Mouse (Mus musculus): Measurements from ENCODE around the gene Rln3. TPM values are rescaled to one million over a fixed set of nuclear protein-coding genes. Genes with fewer than 3 reads are reported as not detected.
A peak's percentile ranks its signal among the peaks of the same experiment; 100 is the strongest.

The Rln3 gene
- polyA plus RNA-seq, 1 experiment from 2014 or later, result not detected

- ATAC-seq (replicated peaks; ENCODE audit: low FRiP score, low read depth) (no peak), DNase-seq (ENCODE audit: low spot score) (no peak)
- Histone ChIP-seq H3K27me3 (ENCODE audit: insufficient read depth, low read length) (no peaks in the 10 kb centered on the region), H3K36me3 (ENCODE audit: insufficient read depth, low read length) (0 out of 2 replicates have a peak, but pooled peaks cover 3% of the 10 kb centered on the region), H3K4me1 (replicated peaks; ENCODE audit: insufficient read depth, low read length) (0 out of 2 replicates have a peak, but pooled peaks cover 4% of the 10 kb centered on the region), H3K4me2 (ENCODE audit: low read length) (no peak overlapping the region), H3K4me3 (replicated peaks; ENCODE audit: low read depth, low read length) (no peak overlapping the region), H3K27ac (no peak overlapping the region), H3K9ac (ENCODE audit: low read depth, low read length) (no peak overlapping the region), H3K9me3 (replicated peaks; ENCODE audit: low read length) (no peaks in the 10 kb centered on the region)
- 89% methylated on average over 5 of the region's 5 CpGs for WGBS
- no peak for TF ChIP-seq CTCF (IDR thresholded peaks at IDR 0.05; ENCODE audit: low read depth)
Observed at GRCm38 (mm10) chr8:84029272-84029671, 15.5 kb downstream of the Rln3 start.

DNA sequence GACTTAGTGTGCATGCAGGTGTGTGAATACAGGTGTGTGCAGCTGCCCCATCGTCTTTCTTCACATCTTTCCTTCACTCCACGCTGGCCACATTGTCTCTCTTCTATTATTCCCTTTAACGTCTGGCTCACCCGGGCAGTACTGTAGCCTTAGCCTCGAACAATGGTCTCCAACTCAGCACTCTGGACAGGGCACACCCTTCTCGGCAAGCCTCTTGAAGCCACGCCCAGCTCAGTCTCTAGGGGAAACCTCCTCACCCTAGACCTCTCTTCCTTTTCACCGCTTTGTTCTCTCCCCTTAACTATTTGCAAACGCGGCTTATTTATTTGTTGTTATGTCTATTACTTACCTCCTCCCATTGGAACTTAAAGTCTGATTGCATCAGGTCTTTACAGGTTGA lies 17.4 kb downstream of the Rln3 start:
- DNase-seq (ENCODE audit: low spot score) (no peak), ATAC-seq (replicated peaks; ENCODE audit: low FRiP score, low read depth) (no peak)
- Histone ChIP-seq H3K27ac (no peak overlapping the region), H3K9me3 (replicated peaks; ENCODE audit: low read length) (no peaks in the 10 kb centered on the region), H3K36me3 (ENCODE audit: insufficient read depth, low read length) (0 out of 2 replicates have a peak, but pooled peaks cover 3% of the 10 kb centered on the region), H3K4me3 (replicated peaks; ENCODE audit: low read depth, low read length) (no peak overlapping the region), H3K27me3 (ENCODE audit: insufficient read depth, low read length) (no peaks in the 10 kb centered on the region), H3K4me2 (ENCODE audit: low read length) (no peak overlapping the region), H3K9ac (ENCODE audit: low read depth, low read length) (no peak overlapping the region), H3K4me1 (replicated peaks; ENCODE audit: insufficient read depth, low read length) (peaks cover 17% of the 10 kb centered on the region; the same call in 1 of the 2 replicates)
- TF ChIP-seq CTCF (IDR thresholded peaks at IDR 0.05; ENCODE audit: low read depth), result no peak
- WGBS, result 21% methylated on average over 10 of the region's 10 CpGs

- H3K4me1 ChIP-seq (replicated peaks; ENCODE audit: insufficient read depth, low read length), result peaks cover 29% of the 10 kb centered on the region
- peak overlapping the region; percentile 42; the same call in 1 of the 2 replicates for H3K9ac ChIP-seq (ENCODE audit: low read depth, low read length)
- TF ChIP-seq CTCF (IDR thresholded peaks at IDR 0.05; ENCODE audit: low read depth), result no peak
- H3K27me3 ChIP-seq (ENCODE audit: insufficient read depth, low read length), result no peaks in the 10 kb centered on the region
- H3K36me3 ChIP-seq (ENCODE audit: insufficient read depth, low read length), result 0 out of 2 replicates have a peak, but pooled peaks cover 3% of the 10 kb centered on the region
- peak; percentile 83 for DNase-seq (ENCODE audit: low spot score)
- H3K9me3 ChIP-seq (replicated peaks; ENCODE audit: low read length), result no peaks in the 10 kb centered on the region
- no peak overlapping the region for H3K27ac ChIP-seq
- peak overlapping the region; percentile 74 for H3K4me2 ChIP-seq (ENCODE audit: low read length)
- 0 out of 2 replicates have a peak, but pooled peaks have one; percentile 6 for ATAC-seq (replicated peaks; ENCODE audit: low FRiP score, low read depth)
- H3K4me3 ChIP-seq (replicated peaks; ENCODE audit: low read depth, low read length), result peak overlapping the region; percentile 37
- WGBS, result 2% methylated on average over 41 of the region's 41 CpGs
Observed at GRCm38 (mm10) chr8:84025863-84026262, 18.9 kb downstream of the Rln3 start.

DNA sequence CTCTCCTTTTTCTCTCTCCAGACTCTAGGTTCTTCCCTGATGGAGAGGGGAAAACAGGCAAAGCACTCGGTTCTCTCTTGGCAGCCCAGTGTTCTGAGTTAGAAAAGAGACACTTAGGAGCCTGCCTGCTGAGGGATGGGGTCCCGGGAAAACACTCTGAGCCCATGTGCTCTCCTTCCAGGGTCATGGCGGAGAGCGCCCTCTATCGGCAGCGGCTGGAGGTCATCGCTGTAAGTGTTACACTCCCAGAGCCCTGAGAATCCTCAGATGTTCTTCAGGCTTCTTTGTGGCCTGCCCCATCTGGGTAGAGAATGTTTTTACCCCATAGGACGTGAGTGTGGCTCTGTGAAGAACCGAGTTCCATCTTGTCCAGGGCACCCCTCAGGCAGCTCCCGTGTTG lies 20.6 kb downstream of the Rln3 start:
- DNase-seq (ENCODE audit: low spot score) (peak; percentile 57), ATAC-seq (replicated peaks; ENCODE audit: low FRiP score, low read depth) (no peak)
- no peak overlapping the region for H3K4me3 ChIP-seq (replicated peaks; ENCODE audit: low read depth, low read length)
- H3K4me1 ChIP-seq (replicated peaks; ENCODE audit: insufficient read depth, low read length), result peaks cover 29% of the 10 kb centered on the region
- peak; percentile 83 for TF ChIP-seq CTCF (IDR thresholded peaks at IDR 0.05; ENCODE audit: low read depth)
- WGBS, result 18% methylated on average over 10 of the region's 10 CpGs
- no peaks in the 10 kb centered on the region for H3K36me3 ChIP-seq (ENCODE audit: insufficient read depth, low read length)
- no peak overlapping the region for H3K9ac ChIP-seq (ENCODE audit: low read depth, low read length)
- peak overlapping the region; percentile 36; the same call in 1 of the 2 replicates for H3K27ac ChIP-seq
- peak overlapping the region; percentile 53; the same call in 1 of the 2 replicates for H3K4me2 ChIP-seq (ENCODE audit: low read length)
- H3K9me3 ChIP-seq (replicated peaks; ENCODE audit: low read length), result no peaks in the 10 kb centered on the region
- H3K27me3 ChIP-seq (ENCODE audit: insufficient read depth, low read length), result no peaks in the 10 kb centered on the region

GRCm38 (mm10) chr8:84023631-84024030 lies 21.2 kb downstream of the Rln3 start:
- Histone ChIP-seq H3K4me3 (replicated peaks; ENCODE audit: low read depth, low read length) (no peak overlapping the region), H3K27ac (0 out of 2 replicates have a peak overlapping the region, but pooled peaks have one; percentile 42), H3K9me3 (replicated peaks; ENCODE audit: low read length) (no peaks in the 10 kb centered on the region), H3K4me1 (replicated peaks; ENCODE audit: insufficient read depth, low read length) (peaks cover 29% of the 10 kb centered on the region), H3K9ac (ENCODE audit: low read depth, low read length) (no peak overlapping the region), H3K4me2 (ENCODE audit: low read length) (peak overlapping the region; percentile 53; the same call in 1 of the 2 replicates), H3K27me3 (ENCODE audit: insufficient read depth, low read length) (no peaks in the 10 kb centered on the region), H3K36me3 (ENCODE audit: insufficient read depth, low read length) (no peaks in the 10 kb centered on the region)
- DNase-seq (ENCODE audit: low spot score) (no peak), ATAC-seq (replicated peaks; ENCODE audit: low FRiP score, low read depth) (peak; percentile 43)
- 37% methylated on average over 1 of the region's 1 CpGs for WGBS
- no peak for TF ChIP-seq CTCF (IDR thresholded peaks at IDR 0.05; ENCODE audit: low read depth)

- H3K4me1 ChIP-seq (replicated peaks; ENCODE audit: insufficient read depth, low read length), result peaks cover 29% of the 10 kb centered on the region
- WGBS, result 7% methylated on average over 5 of the region's 5 CpGs
- no peaks in the 10 kb centered on the region for H3K9me3 ChIP-seq (replicated peaks; ENCODE audit: low read length)
- H3K4me2 ChIP-seq (ENCODE audit: low read length), result peak overlapping the region; percentile 53; the same call in 1 of the 2 replicates
- no peak overlapping the region for H3K9ac ChIP-seq (ENCODE audit: low read depth, low read length)
- H3K4me3 ChIP-seq (replicated peaks; ENCODE audit: low read depth, low read length), result no peak overlapping the region
- peak; percentile 53 for DNase-seq (ENCODE audit: low spot score)
- H3K27me3 ChIP-seq (ENCODE audit: insufficient read depth, low read length), result no peaks in the 10 kb centered on the region
- peak overlapping the region; percentile 42 for H3K27ac ChIP-seq
- H3K36me3 ChIP-seq (ENCODE audit: insufficient read depth, low read length), result no peaks in the 10 kb centered on the region
- peak; percentile 50; the same call in 1 of the 2 replicates for ATAC-seq (replicated peaks; ENCODE audit: low FRiP score, low read depth)
- 0 out of 2 replicates have a peak, but pooled peaks have one; percentile 3 for TF ChIP-seq CTCF (IDR thresholded peaks at IDR 0.05; ENCODE audit: low read depth)
Observed at GRCm38 (mm10) chr8:84023085-84023484, 21.7 kb downstream of the Rln3 start.

All from kidney, postnatal 0 days (tissue).